Mouse (Mus musculus): ENCODE measurements around the gene Gm21822. TPM values are rescaled to one million over a fixed set of nuclear protein-coding genes. Genes with fewer than 3 reads are reported as not detected.

The Gm21822 gene
- not detected for polyA plus RNA-seq (2014; fragmentation: Illumina TruSeq; extraction: RNeasy Lipid Tissue Mini Kit (QIAGEN cat#74804); ENCODE audit: low read depth, low replicate concordance)

GRCm38 (mm10) chrY:18654182-18654581 is at the start of gene Gm21822:
Gene Gm21822 (plus strand): TSS chrY:18654482.

Data from testis, adult 10 weeks (tissue).